Comparison of ENCODE assay signal across 13 mouse cellular contexts in the genomic region with DNA sequence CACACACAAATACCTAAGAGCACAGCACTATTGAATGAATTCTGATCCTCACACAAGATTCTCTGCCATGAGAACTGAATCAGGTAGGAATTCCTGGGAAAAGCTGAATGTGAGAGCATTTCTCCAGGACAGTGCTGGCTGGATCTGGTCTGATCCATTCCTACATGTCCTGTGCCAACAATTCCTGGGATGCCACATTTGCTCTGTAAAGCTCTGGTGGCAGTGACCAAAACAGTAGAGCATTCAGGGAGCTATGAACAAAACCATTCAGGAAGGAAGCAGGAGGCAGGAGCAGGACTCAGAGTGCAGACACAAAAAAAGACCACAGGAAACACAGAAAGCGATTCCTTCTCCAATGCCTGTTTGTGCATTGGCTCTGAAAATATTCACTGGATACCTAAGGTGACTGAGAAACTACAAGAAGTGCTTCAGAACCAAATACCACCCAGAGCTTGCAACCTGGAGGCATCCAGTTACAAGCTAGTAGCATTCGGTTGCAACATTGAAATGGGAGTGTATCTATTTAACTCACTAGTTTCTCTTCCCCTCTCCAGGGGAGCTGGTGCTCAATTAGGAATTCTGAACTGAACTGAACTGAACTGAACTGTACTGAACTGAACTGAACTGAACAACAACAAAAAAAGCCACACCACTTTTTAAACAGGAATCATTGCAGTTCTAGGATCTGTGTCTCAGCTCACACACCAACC.
DNase-seq lines count a peak whose midpoint lies in the region; ATAC-seq lines count a peak whose summit lies in the region.
"Had no signal": no experiment of that assay in that cellular context is flagged by ENCODE, and none has a peak within 500 bp of the region (broad histone marks: within the 10 kb centered on the region; RNA-seq: fewer than 3 reads in every experiment).

No protein-coding gene starts in this region.

- no peaks in the 10 kb centered on the region for H3K9me3 ChIP-seq in hindbrain, embryonic 12.5 days (replicated peaks)
- no peaks in the 10 kb centered on the region for H3K9me3 ChIP-seq in hindbrain, embryonic 11.5 days (ENCODE audit: control insufficient read depth, low read length)
- H3K9me3 ChIP-seq in neural tube, embryonic 13.5 days = no peaks in the 10 kb centered on the region
- H3K9me3 ChIP-seq: megakaryocyte, embryonic 14.5 days had no signal

- no peak overlapping the region for H3K4me3 ChIP-seq in hindbrain, embryonic 12.5 days
- no peak overlapping the region for H3K4me3 ChIP-seq in hindbrain, embryonic 11.5 days (ENCODE audit: low read depth, low read length)
- no peak overlapping the region for H3K4me3 ChIP-seq in neural tube, embryonic 13.5 days
- H3K4me3 ChIP-seq: megakaryocyte, embryonic 14.5 days had no signal

- H3K36me3 ChIP-seq in hindbrain, embryonic 12.5 days = no peaks in the 10 kb centered on the region
- H3K36me3 ChIP-seq in hindbrain, embryonic 11.5 days (ENCODE audit: control insufficient read depth, insufficient read depth, low read length) = no peaks in the 10 kb centered on the region
- no peaks in the 10 kb centered on the region for H3K36me3 ChIP-seq in neural tube, embryonic 13.5 days

- H3K4me2 ChIP-seq in hindbrain, embryonic 12.5 days (replicated peaks) = no peak overlapping the region
- H3K4me2 ChIP-seq in hindbrain, embryonic 11.5 days (replicated peaks; ENCODE audit: low read depth, low read length) = no peak overlapping the region
- H3K4me2 ChIP-seq in neural tube, embryonic 13.5 days = no peak overlapping the region

- no peak for ATAC-seq in hindbrain, embryonic 12.5 days (ENCODE audit: low FRiP score)
- ATAC-seq in hindbrain, embryonic 11.5 days (ENCODE audit: low FRiP score) = no peak
- no peak for ATAC-seq in neural tube, embryonic 13.5 days (ENCODE audit: low read depth)
- peak; percentile 83 for ATAC-seq in granulocyte monocyte progenitor cell, adult 5-6 weeks (replicated peaks; ENCODE audit: poor library complexity, severe bottlenecking)
- ATAC-seq: CD4-positive, CD25-positive, alpha-beta regulatory T cell, adult 4 months; intestine, embryonic 16.5 days; liver, postnatal 0 days had no signal

- peak overlapping the region; percentile 46; the same call in 1 of the 2 replicates for H3K27ac ChIP-seq in hindbrain, embryonic 12.5 days
- no peak overlapping the region for H3K27ac ChIP-seq in hindbrain, embryonic 11.5 days (ENCODE audit: low read depth, low read length)
- 0 out of 2 replicates have a peak overlapping the region, but pooled peaks have one; percentile 3 for H3K27ac ChIP-seq in neural tube, embryonic 13.5 days (replicated peaks)

- WGBS in hindbrain, embryonic 12.5 days = 67% methylated on average over 2 of the region's 2 CpGs
- WGBS in hindbrain, embryonic 11.5 days = 61% methylated on average over 2 of the region's 2 CpGs
- 67% methylated on average over 2 of the region's 2 CpGs for WGBS in neural tube, embryonic 13.5 days

- DNase-seq in hindbrain, embryonic 11.5 days (ENCODE audit: low spot score) = no peak
- DNase-seq in neural tube, embryonic 10.5 days (ENCODE audit: extremely low spot score, low spot score) = no peak
- no peak for DNase-seq in right cerebral cortex, postnatal 36 days (ENCODE audit: low spot score in 2 of 2)
- no peak for DNase-seq in cerebellum, adult 11-12 months
- DNase-seq: adrenal gland, postnatal 10 days; embryo, embryonic 11 days; liver, postnatal 0 days had no signal

- H3K27me3 ChIP-seq in hindbrain, embryonic 12.5 days = no peaks in the 10 kb centered on the region
- H3K27me3 ChIP-seq in hindbrain, embryonic 11.5 days (ENCODE audit: control insufficient read depth, insufficient read depth, low read length) = no peaks in the 10 kb centered on the region
- H3K27me3 ChIP-seq in neural tube, embryonic 13.5 days = no peaks in the 10 kb centered on the region
- H3K27me3 ChIP-seq: megakaryocyte, embryonic 14.5 days had no signal

- H3K4me1 ChIP-seq in hindbrain, embryonic 12.5 days = peaks cover 12% of the 10 kb centered on the region; the same call in 1 of the 2 replicates
- no peaks in the 10 kb centered on the region for H3K4me1 ChIP-seq in hindbrain, embryonic 11.5 days (replicated peaks; ENCODE audit: control insufficient read depth, insufficient read depth, low read length)
- H3K4me1 ChIP-seq in neural tube, embryonic 13.5 days (replicated peaks) = peaks cover 11% of the 10 kb centered on the region; the same call in 1 of the 2 replicates

- H3K9ac ChIP-seq in hindbrain, embryonic 12.5 days = no peak overlapping the region
- no peak overlapping the region for H3K9ac ChIP-seq in hindbrain, embryonic 11.5 days (ENCODE audit: low read depth, low read length)
- no peak overlapping the region for H3K9ac ChIP-seq in neural tube, embryonic 13.5 days
- H3K9ac ChIP-seq: liver, postnatal 0 days had no signal
